Comparison of ENCODE assay signal across 28 mouse cellular contexts in the genomic region with DNA sequence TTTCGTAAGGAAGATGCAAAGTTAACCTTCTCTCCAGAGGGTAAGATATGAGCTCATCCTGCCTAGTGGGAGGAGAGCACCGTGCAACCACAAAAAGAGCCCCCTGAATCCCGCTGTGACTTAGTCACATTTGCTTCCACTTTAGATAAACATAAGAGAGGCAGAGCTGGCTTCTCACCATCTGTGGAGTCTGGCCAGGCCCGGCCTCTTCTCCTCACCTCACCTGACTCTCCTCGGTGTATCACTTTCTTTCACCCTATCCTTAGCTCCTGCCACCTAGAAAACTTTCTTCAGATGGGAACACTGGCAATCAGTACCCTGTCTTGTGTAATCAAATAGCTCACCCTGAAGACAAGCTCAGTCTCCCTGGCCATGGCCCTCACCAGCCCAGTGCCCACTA. TPM values are rescaled to one million over a fixed set of nuclear protein-coding genes. Genes with fewer than 3 reads are reported as not detected.
DNase-seq lines count a peak whose midpoint lies in the region; ATAC-seq and TF ChIP-seq lines count a peak whose summit lies in the region.
"Had no signal": no experiment of that assay in that cellular context is flagged by ENCODE, and none has a peak within 500 bp of the region (broad histone marks: within the 10 kb centered on the region; RNA-seq: fewer than 3 reads in every experiment).

No protein-coding gene starts in this region.

- no peaks in the 10 kb centered on the region for H3K27me3 ChIP-seq in liver, embryonic 11.5 days (replicated peaks; ENCODE audit: control insufficient read depth, insufficient read depth, low read length)
- no peaks in the 10 kb centered on the region for H3K27me3 ChIP-seq in liver, embryonic 12.5 days (replicated peaks)
- no peaks in the 10 kb centered on the region for H3K27me3 ChIP-seq in C2C12 (ENCODE audit: control insufficient read depth, insufficient read depth, insufficient read length)
- H3K27me3 ChIP-seq in forebrain, embryonic 16.5 days (replicated peaks; ENCODE audit: control insufficient read depth, insufficient read depth, low read length) = no peaks in the 10 kb centered on the region
- H3K27me3 ChIP-seq: forebrain, embryonic 13.5 days; heart, embryonic 12.5 days; heart, embryonic 15.5 days; hindbrain, embryonic 13.5 days had no signal

- intact Hi-C loops in gastrocnemius, postnatal 36 days (cut with DNase I) = no loop called here

- peak; percentile 32 for DNase-seq in gastrocnemius, postnatal 25 days
- DNase-seq in gastrocnemius, postnatal 36 days = no peak
- DNase-seq in liver, embryonic 11.5 days (ENCODE audit: low spot score) = peak; percentile 16
- peak; percentile 66 for DNase-seq in skeletal muscle tissue, adult 2 months (ENCODE audit: low read depth, low spot score)
- no peak for DNase-seq in right cerebral cortex, postnatal 4 days
- DNase-seq: adrenal gland, postnatal 10 days; adrenal gland, postnatal 36 days; B cell, adult 2 months; cerebellum, adult 18-20 months; cerebellum, adult 9-10 months; cerebellum, postnatal 14 days; heart, postnatal 10 days; heart, postnatal 36 days; kidney, adult 2 months had no signal

- H3ac ChIP-seq in C2C12 (ENCODE audit: control insufficient read depth, insufficient read length, low read depth) = no peak overlapping the region

- no peaks in the 10 kb centered on the region for H3K36me3 ChIP-seq in liver, embryonic 11.5 days (ENCODE audit: control insufficient read depth, insufficient read depth, low read length)
- H3K36me3 ChIP-seq in liver, embryonic 12.5 days = no peaks in the 10 kb centered on the region
- H3K36me3 ChIP-seq in C2C12 (ENCODE audit: control insufficient read depth, insufficient read depth) = no peaks in the 10 kb centered on the region
- no peaks in the 10 kb centered on the region for H3K36me3 ChIP-seq in forebrain, embryonic 16.5 days (ENCODE audit: control insufficient read depth, insufficient read depth)
- H3K36me3 ChIP-seq: forebrain, embryonic 10.5 days; heart, embryonic 12.5 days; heart, embryonic 15.5 days; hindbrain, embryonic 10.5 days; hindbrain, embryonic 13.5 days had no signal

- H3K79me2 ChIP-seq in C2C12 (ENCODE audit: control insufficient read depth, insufficient read depth) = no peaks in the 10 kb centered on the region

- H3K4me2 ChIP-seq in liver, embryonic 11.5 days = no peak overlapping the region
- H3K4me2 ChIP-seq in liver, embryonic 12.5 days = no peak overlapping the region
- no peak overlapping the region for H3K4me2 ChIP-seq in forebrain, embryonic 16.5 days (ENCODE audit: low read length)
- H3K4me2 ChIP-seq: forebrain, embryonic 13.5 days; heart, embryonic 12.5 days; heart, embryonic 15.5 days; hindbrain, embryonic 13.5 days had no signal

- no peak overlapping the region for H3K9ac ChIP-seq in liver, embryonic 11.5 days (ENCODE audit: low read depth, low read length)
- no peak overlapping the region for H3K9ac ChIP-seq in liver, embryonic 12.5 days
- H3K9ac ChIP-seq in forebrain, embryonic 16.5 days (replicated peaks; ENCODE audit: low read depth, low read length) = no peak overlapping the region
- H3K9ac ChIP-seq: forebrain, embryonic 13.5 days; heart, embryonic 12.5 days; heart, embryonic 15.5 days; hindbrain, embryonic 13.5 days had no signal

- no peaks in the 10 kb centered on the region for H3K9me3 ChIP-seq in liver, embryonic 11.5 days (ENCODE audit: control insufficient read depth, low read length)
- no peaks in the 10 kb centered on the region for H3K9me3 ChIP-seq in liver, embryonic 12.5 days (replicated peaks)
- H3K9me3 ChIP-seq in forebrain, embryonic 16.5 days (ENCODE audit: control insufficient read depth, low read length) = no peaks in the 10 kb centered on the region
- H3K9me3 ChIP-seq: forebrain, embryonic 10.5 days; forebrain, embryonic 13.5 days; heart, embryonic 12.5 days; heart, embryonic 15.5 days; hindbrain, embryonic 10.5 days; hindbrain, embryonic 13.5 days had no signal

- 75% methylated on average over 5 of the region's 5 CpGs for WGBS in liver, embryonic 11.5 days
- WGBS in liver, embryonic 12.5 days (ENCODE audit: insufficient replicate concordance) = 55% methylated on average over 5 of the region's 5 CpGs
- 90% methylated on average over 5 of the region's 5 CpGs for WGBS in forebrain, embryonic 16.5 days

- TF ChIP-seq CTCF in C2C12 (IDR thresholded peaks at IDR 0.05; ENCODE audit: control insufficient read depth, insufficient read depth, insufficient read length) = no peak

- H3K27ac ChIP-seq in liver, embryonic 11.5 days (ENCODE audit: low read depth, low read length) = no peak overlapping the region
- no peak overlapping the region for H3K27ac ChIP-seq in liver, embryonic 12.5 days
- no peak overlapping the region for H3K27ac ChIP-seq in forebrain, embryonic 16.5 days (ENCODE audit: low read length)
- H3K27ac ChIP-seq: forebrain, embryonic 10.5 days; forebrain, embryonic 13.5 days; heart, embryonic 15.5 days; hindbrain, embryonic 10.5 days; hindbrain, embryonic 13.5 days had no signal

- H3K4me1 ChIP-seq in liver, embryonic 11.5 days (replicated peaks; ENCODE audit: control insufficient read depth, insufficient read depth, low read length) = no peaks in the 10 kb centered on the region
- no peaks in the 10 kb centered on the region for H3K4me1 ChIP-seq in liver, embryonic 12.5 days
- no peaks in the 10 kb centered on the region for H3K4me1 ChIP-seq in forebrain, embryonic 16.5 days (replicated peaks; ENCODE audit: control insufficient read depth, insufficient read depth, low read length)
- H3K4me1 ChIP-seq: forebrain, embryonic 13.5 days; heart, embryonic 15.5 days; hindbrain, embryonic 13.5 days had no signal

- no peak for ATAC-seq in liver, embryonic 11.5 days (replicated peaks; ENCODE audit: low FRiP score)
- no peak for ATAC-seq in liver, embryonic 12.5 days
- ATAC-seq in forebrain, embryonic 16.5 days = no peak
- ATAC-seq: CD4-positive, CD25-positive, alpha-beta regulatory T cell, adult 4 months; forebrain, embryonic 13.5 days; hindbrain, embryonic 16.5 days; intestine, embryonic 16.5 days had no signal

- H3K79me3 ChIP-seq in C2C12 (ENCODE audit: low read depth) = no peaks in the 10 kb centered on the region

- no peak overlapping the region for H3K4me3 ChIP-seq in liver, embryonic 11.5 days (ENCODE audit: low read depth, low read length)
- no peak overlapping the region for H3K4me3 ChIP-seq in liver, embryonic 12.5 days
- H3K4me3 ChIP-seq in C2C12 (ENCODE audit: insufficient read depth, poor library complexity, severe bottlenecking) = no peak overlapping the region
- no peak overlapping the region for H3K4me3 ChIP-seq in forebrain, embryonic 16.5 days (replicated peaks; ENCODE audit: low read length)
- H3K4me3 ChIP-seq: forebrain, embryonic 10.5 days; forebrain, embryonic 13.5 days; heart, embryonic 12.5 days; heart, embryonic 15.5 days; hindbrain, embryonic 10.5 days; hindbrain, embryonic 13.5 days had no signal

TF ChIP-seq in C2C12, 6 proteins besides CTCF, POLR2A, EP300 and RAD21:
- TF ChIP-seq USF1 (IDR thresholded peaks at IDR 0.05; ENCODE audit: low read depth) = no peak
- peak; percentile 16 for TF ChIP-seq FOSL1 (IDR thresholded peaks at IDR 0.05; ENCODE audit: insufficient read depth, low read length, poor library complexity, severe bottlenecking)

RNA-seq across cellular contexts. Expression of a gene that starts 48.2 kb away (rescaled TPM):
- under 1 TPM; 0.69 to 0.75 TPM for total RNA-seq in gastrocnemius, postnatal 25 days (2021)
- total RNA-seq in gastrocnemius, postnatal 36 days (2021) = under 1 TPM; 0.48 to 0.64 TPM
- 0.33 and 0.38 TPM in 2 replicates for polyA plus RNA-seq in liver, embryonic 11.5 days (2014; fragmentation: Nextera tagmentation; extraction: Ambion mirVana)
- 0.04 TPM in 1 of 2 replicates, not detected in the other for polyA plus RNA-seq in liver, embryonic 12.5 days (2016; fragmentation: Nextera tagmentation; extraction: Ambion mirVana)
- polyA plus RNA-seq in C2C12 (2012; fragmentation: generic; extraction: Trizol) = 4.2 TPM
- 0.16 and 0.18 TPM in 2 replicates for polyA plus RNA-seq in forebrain, embryonic 16.5 days (2015; fragmentation: Nextera tagmentation; extraction: Ambion mirVana)
- total RNA-seq: granulocyte monocyte progenitor cell, adult 5-6 weeks; MEL had no signal
- polyA plus RNA-seq: CD4-positive, CD25-positive, alpha-beta regulatory T cell, adult 4 months; forebrain, embryonic 13.5 days had no signal

Comparison
In these comparisons a context has a peak if more than half of its experiments do, and no peak if none do; other contexts are left out.
1. DNase-seq: peak in gastrocnemius, postnatal 25 days (single experiment), liver, embryonic 11.5 days (single experiment) and skeletal muscle tissue, adult 2 months (single experiment); none in gastrocnemius, postnatal 36 days (0 of 2) and right cerebral cortex, postnatal 4 days (single experiment).